Mouse (Mus musculus) heart, postnatal 36 days (tissue): ENCODE results near the gene Sec14l1. TPM values are rescaled to one million over a fixed set of nuclear protein-coding genes. Genes with fewer than 3 reads are reported as not detected.

Experiments used
- DNase-seq, 2 experiments: peaks; one replicate each; pipeline ENCODE4 v3.0.0; 2021 to 2022
- intact Hi-C: fragments of 180-260 bp; cut with DNase I; formaldehyde crosslinking; loops from one replicate; pipeline ENCODE4 v1.15.1; 2025
- total RNA-seq, 2 experiments: library from RNA; stranded (reverse); gene quantifications; 2 replicates each; pipeline ENCODE4 v1.2.3; 2021

Gene Sec14l1
- total RNA-seq, 2 experiments from 2014 or later = 67.9 to 75.2 TPM

DNA sequence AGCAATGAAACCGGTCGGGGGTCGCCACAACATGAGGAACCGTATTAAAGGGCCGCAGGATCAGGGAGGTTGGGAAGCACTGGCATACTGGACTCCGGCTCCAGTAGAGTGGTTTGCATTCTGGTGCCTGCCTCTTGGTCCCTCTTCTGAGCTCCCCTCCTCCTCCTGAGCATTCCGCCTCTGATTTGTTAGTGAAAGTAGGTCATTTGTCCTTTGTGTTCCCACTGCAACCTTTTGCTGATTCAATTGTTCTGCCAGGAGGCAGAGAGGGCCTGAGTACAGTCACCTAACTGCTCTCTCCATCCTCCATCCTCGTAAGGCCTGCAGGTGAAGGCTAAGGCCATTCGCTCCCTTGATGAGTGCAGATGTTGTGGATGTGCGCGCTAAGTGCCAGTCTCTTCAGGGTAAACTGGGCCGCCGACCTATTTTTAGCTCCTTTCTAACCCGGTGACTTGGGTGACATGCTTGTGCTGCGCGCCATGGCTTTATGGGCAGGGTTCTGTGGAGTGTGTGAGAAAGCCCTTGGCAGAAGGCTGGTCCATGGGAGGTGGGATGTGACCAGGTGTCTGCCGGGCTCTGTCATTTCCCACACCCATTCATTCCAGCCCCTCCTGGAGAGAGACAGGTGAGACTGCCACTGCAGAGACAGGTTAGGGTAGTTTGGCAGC is 8.6 kb downstream of the Sec14l1 start:
- no peak for DNase-seq
- intact Hi-C loops = no loop called here

- no peak for DNase-seq
- intact Hi-C loops = no loop called here
Measured at GRCm38 (mm10) chr11:117124539-117124938, 9.6 kb downstream of the Sec14l1 start.

DNA sequence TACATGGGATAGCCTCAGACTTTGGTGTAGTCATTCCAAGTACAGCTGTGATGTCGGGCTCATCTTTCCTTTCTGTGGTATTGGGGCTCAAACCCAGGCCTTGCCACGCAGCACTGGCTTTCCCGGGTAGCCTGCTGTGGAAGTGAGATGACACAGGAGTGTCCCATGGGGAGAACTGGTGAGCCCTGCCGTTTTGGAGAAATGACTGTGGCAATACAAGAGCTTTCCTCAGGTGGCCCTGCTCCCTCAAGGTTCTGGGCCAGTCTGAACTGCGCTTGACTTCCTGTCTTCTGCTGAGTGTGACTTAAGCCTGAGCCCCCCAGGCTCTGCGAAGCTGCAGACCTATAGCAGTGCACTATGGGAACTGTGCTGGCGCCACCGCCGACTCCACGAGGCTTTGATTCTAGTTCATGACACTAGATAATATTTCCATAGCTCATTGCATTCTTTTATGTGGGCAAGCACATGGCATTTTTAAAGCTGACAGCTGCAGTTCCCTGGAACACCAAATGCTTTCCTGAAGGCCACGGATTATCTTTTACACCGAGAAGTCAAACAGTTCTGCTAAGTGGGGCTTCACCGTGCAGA is 12.4 kb downstream of the Sec14l1 start:
- intact Hi-C loops = no loop called here
- DNase-seq = no peak

DNA sequence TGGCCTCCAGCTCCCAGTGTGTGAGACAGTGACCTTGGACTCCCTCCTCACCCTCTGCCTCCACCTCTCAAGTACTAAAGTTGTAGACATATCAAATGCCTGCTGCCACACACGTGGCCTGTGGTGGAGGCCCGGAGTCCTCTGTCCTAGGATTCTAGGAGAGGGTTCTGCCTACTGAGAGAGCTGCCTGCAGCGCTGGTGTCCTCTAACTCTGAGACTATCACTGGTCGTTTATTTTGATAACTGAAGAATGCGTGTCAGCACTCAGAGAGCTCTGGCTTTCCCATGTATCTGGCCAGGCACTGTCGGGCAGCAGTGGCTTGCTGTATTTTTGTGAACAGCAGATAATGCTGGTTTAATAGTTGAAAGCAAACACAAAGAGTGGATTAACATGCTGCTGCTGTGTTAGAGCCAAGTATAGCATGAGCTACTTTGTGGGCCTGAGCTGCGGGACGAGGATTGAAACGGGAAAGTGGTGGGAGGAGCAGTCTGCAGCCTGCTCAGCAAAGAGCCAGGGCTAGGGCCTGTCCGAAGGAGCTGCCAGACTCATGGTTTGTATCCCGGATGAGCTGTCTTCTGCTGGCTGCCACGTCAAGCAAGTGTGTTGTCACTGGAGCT is 13.1 kb downstream of the Sec14l1 start:
- intact Hi-C loops = no loop called here
- peak in 1 of 2 experiments; percentile 65 for DNase-seq

DNA sequence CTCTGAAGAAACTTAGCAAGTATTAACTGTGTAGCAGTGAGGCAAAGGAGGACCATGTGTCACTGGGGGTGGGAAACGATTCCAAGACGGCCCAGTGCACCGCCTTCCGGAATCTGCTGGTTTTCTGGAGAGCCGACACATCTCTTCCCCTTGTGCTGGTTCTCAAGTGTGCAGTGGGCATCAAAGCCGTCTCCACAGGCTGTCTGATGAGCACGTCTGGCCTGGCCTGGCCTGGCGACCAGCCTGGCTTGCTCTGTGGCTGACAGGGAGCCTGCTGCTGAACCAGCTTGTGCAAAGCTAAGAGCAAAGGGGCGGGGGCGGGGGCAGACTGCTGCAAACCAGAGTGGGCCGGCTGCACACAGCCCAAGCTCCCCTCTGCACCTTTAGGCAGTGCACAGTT is 14.5 kb downstream of the Sec14l1 start:
- intact Hi-C loops = no loop called here
- DNase-seq = no peak

DNA sequence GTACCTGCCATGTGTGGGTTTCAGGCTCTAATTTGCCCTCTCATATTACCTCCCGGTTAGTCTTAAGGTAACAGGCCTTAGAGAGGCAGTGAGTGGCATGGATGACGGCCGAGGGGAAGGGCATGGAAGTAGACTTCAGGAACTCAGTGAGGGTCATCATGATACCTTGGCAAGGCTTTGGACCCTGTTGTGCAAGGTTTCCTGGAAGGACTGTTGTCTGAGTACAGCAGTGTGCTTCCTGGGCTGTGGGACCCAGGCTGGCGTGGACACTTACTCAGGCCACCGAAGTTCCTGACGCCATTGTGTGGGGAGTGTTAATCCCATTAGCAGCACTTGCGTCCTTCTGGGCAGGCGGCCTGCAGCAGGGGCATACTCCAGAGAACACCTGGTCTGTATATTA is 15.1 kb downstream of the Sec14l1 start:
- intact Hi-C loops = no loop called here
- no peak for DNase-seq

DNA sequence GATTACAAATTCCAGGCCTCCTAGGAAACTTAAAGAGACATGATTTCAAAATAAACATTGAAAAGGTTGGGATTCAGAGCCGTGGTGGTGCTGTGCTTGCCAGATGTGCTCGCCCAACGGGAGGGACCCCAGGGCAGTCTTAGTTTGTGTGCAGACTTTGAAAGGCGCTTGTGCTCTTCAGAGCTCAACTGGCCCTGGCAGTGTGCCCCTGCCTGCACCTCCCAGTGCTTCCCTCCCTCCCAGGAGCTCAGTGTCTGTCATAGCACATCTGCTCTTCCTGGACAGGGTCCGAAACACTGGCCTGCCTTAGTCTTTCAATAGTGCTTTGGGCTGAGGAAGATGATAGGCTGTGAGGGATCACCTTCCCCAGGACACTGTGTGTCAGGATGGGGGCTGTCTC is 15.9 kb downstream of the Sec14l1 start:
- intact Hi-C loops = no loop called here
- no peak for DNase-seq

GRCm38 (mm10) chr11:117131450-117131849 is 16.5 kb downstream of the Sec14l1 start:
- intact Hi-C loops = no loop called here

DNA sequence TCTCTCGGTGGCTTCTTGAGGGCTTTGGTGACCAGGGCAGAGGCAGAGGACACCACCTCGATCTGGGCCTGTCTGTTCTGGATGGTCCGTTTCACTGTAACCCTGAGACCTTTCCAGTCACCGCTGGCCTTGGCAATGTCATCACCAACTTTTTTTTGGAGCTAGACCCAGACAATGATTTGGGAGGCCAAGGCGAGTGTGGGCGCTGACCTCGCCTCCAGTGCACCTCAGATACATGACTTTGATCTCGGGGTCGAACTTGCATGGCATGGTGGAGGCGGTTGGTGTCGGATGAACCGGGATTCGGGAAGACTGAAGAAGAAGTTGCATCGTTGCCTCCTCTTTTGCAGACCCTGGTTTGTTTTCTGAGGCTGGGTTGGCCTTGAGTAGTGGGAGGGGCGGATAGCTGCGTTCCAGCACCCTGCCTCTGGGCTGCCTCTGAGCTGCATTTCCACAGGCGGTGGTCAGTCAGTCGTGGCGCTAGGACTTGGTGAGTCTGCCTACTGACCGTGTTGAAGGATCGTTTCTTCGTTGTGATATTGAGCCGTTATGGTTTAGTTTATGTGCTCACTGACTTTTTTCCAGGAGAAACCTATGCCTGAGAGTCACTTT is 19.9 kb downstream of the Sec14l1 start:
- intact Hi-C loops = loop anchor here (2.0 kb wide), 2 partner anchors 14 to 54 kb away; no protein-coding TSS in a partner anchor
- no peak for DNase-seq

More at GRCm38 (mm10) chr11:117131450-117131849, 16.5 kb downstream of the Sec14l1 start:
- DNase-seq = no peak

DNA sequence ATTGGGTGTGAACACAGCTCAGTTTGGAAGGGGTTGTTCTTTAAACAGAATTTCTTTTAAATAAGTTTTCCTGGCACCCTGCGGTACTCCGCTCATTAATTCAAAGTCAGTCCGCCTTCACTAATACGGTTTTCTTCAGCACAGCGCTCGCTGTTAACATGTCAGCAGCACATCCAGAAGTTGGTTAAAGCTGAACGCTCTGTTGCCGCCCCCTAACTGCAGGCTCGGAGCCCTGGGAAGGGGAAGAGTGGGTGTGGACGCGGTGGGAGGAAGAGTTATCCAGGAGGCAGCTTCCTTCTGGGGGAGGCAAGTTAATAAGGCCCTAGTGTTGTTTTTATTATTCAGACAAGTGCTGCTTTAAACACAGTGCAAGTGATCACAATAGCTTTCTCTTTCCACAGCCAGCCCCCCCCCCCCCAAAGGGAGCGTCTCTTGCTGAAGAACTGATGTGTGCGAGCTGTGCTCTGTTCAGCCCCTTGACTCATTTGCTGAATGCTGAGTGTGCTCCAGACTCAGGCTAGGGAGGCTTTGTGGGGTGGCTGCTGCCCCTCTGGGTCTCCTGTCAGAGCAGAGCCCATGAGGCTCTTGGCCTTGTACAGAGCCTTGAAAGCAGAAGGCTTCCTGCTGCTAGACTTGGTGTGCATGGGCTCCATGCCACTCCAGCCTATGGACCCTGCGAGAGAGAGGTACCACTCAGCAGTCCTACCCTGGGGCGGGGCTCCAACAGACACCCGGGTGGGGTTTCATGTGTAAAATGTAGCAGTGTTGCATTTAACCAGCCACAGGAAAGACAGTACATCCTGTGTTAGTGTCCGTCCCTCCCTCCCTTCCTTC is 20.7 kb downstream of the Sec14l1 start:
- intact Hi-C loops = loop anchor here (2.0 kb wide), 2 partner anchors 15 to 55 kb away; no protein-coding TSS in a partner anchor
- no peak for DNase-seq

DNA sequence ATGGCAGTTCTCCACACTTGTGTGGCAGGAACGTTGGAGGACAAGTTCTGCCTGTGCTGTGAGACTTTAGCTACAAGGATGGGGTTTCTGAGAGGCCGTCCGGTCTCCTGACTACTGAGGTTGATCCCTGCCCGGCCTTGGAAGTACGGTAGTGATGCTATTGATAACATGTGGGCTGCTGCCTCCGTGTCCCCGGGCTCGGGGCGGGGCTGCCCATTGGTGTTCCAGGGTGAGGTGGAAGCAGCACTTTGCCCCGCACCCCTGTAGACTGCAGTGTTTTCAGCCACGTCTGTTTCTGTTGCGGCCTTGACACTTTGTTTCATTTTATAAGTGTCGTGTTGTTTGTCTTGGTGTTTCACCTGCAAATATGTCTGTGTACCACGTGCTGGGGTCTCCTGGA is 21.9 kb downstream of the Sec14l1 start:
- intact Hi-C loops = no loop called here
- DNase-seq = no peak

DNA sequence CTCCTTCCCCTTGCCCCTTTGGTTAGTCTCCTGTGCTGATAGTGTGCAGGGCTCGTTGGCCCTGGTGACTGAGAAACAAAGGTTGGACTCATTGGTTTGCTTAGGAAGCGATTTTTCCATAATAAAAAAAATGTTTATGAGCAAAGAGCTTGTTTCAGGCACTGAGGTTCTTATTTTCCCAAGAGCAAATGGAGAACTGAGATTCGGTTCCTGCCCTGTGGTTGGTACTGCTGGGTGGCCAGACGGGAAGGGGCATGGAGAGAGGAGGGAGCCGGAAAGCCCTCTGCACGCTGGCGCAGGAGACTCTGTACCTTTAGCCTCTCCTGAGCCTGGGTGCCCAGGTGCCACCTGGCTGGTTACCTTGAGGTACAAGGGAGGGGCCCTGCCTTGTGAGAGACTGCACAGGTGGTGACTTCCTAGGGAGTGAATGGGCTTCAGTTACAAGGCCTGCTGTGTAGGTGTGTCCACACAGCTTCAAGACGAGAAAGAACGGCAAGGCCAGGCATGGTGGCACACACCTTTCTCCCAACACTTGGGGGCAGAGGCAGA is 23.3 kb downstream of the Sec14l1 start:
- intact Hi-C loops = no loop called here
- DNase-seq = no peak

DNA sequence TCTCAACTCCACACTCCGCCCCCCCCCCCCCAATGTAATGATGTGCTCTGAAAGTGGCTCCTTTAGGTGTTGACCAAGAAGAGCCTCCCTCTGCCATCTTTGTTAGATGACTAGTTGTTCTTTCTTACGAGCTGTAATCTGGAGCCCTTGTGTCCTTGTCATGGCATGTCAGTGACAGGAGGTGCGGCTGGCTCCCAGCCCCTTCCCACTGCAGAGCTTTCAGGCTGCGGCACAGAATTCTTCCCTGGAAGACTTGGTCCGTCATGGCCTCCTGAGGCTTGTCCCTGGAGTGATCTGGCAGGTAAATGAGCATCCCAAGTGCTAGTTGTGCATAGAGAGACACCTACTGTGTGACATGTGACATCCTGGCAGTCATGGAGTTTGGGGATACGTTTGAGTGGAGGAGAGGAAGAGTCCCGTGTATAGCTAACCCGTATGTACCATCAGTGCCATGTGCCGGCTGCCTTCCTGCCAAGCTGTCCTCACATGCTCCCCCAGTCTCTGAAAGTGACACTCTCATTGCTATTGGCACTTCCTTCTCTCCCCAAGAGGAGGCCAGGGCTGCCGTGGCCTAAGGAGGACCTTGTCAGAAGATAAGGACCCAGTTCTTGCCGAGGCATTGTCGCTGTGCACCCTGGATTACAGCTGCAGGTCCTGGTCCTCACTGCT is 24.0 kb downstream of the Sec14l1 start:
- intact Hi-C loops = no loop called here
- no peak for DNase-seq

DNA sequence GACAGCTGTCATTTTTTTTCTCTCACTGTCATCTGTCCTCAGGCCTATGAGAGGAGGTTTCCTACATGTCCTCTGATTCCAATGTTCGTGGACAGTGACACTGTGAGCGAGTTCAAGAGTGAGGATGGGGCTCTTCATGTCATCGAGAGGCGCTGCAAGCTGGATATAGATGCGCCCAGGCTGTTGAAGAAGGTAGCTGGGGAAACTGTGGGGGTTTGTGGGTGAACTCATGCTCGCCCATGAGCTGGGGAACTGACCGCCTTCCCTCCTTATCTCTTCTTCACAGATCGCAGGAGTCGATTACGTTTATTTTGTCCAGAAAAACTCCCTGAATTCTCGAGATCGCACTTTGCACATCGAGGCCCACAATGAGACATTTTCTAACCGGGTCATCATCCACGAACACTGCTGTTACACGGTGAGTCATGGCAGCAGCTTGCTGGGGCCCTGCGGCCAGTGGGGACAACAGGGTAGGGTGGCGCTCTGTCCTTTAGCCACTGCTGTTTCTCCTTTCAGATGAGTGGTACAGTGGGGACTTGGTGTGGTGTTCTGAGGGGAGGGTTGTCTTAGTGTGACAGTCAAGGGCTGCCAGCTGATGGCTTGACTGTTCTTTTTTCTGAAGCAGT is 26.5 kb downstream of the Sec14l1 start:
- intact Hi-C loops = no loop called here
- no peak for DNase-seq

DNA sequence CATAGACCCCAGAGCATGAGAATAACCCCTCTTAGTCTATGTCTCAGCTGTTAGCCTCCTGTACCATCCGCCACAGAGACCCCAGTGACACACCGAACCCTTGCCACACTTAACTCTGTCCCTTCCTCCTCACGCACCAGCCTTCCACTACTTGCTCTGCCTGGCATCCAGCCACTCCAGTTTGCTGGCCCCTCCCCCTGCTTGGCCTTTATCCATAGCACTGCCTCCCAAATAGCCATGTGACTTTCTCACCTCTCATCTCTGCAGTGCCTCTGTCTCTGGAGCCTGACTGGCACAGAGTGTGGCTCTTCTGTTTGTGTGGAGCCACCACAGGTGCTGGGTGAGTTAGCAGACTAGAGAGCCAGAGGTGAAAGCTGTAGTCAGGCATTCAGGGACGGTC is 27.5 kb downstream of the Sec14l1 start:
- no peak for DNase-seq
- intact Hi-C loops = no loop called here

- intact Hi-C loops = no loop called here
- DNase-seq = no peak
Measured at GRCm38 (mm10) chr11:117145451-117146117, 30.6 kb downstream of the Sec14l1 start.

DNA sequence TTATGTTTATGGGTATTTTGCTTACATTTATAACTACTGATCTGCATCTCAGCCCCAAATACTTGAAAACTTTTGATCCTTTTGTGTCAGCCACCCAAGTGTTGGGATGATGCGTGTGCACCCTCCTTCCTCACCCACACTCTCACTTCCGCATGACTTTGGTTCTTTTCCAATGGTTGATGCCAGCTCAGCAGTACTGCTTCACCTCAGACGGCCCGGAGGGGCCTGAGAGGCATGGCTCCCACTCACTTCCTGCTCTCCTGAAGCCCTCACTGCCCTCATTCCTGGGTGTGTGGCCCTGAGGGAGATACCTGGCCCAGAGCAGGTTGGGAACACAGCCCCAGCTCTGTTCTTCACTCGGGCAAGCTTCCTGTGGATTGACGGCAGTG is 31.1 kb downstream of the Sec14l1 start:
- no peak for DNase-seq
- intact Hi-C loops = no loop called here

GRCm38 (mm10) chr11:117146776-117147536 is 32.0 kb downstream of the Sec14l1 start:
- DNase-seq = no peak
- intact Hi-C loops = no loop called here
